Mouse (Mus musculus) stomach, embryonic 16.5 days (tissue): ENCODE data around the gene Rbp7. TPM values are rescaled to one million over a fixed set of nuclear protein-coding genes. Genes with fewer than 3 reads are reported as not detected.
A peak's percentile ranks its signal among the peaks of the same experiment; 100 is the strongest.
"Not testable (repeated sequence)": the region's sequence is repeated elsewhere in the genome, so short reads cannot be mapped to it uniquely, and the experiment has no call there.

Source experiments
- ATAC-seq: fragments of 200-750 bp; cut with Nextera tagmentation; 2 replicates; pipeline ENCODE4 v1.8.0; 2017; ENCODE audit warnings: moderate number of reproducible peaks, moderate TSS enrichment; ENCODE audit not compliant: insufficient read depth, low FRiP score
- H3K27ac ChIP-seq: fragments of 300-500 bp; sonication (generic); 2 replicates; pipeline ENCODE4 v1.5.1; 2014; ENCODE audit warnings: low read length
- H3K27me3 ChIP-seq: fragments of 300-500 bp; sonication (generic); 2 replicates; pipeline ENCODE4 v1.6.1; 2014; ENCODE audit warnings: low read length, control low read depth, mixed read lengths; ENCODE audit not compliant: control insufficient read depth, insufficient read depth
- H3K36me3 ChIP-seq: fragments of 300-500 bp; sonication (generic); 2 replicates; pipeline ENCODE4 v1.6.1; 2014; ENCODE audit warnings: low read length; ENCODE audit not compliant: control insufficient read depth, insufficient read depth
- H3K4me1 ChIP-seq: fragments of 300-500 bp; sonication (generic); 2 replicates; pipeline ENCODE4 v1.6.1; 2014; ENCODE audit warnings: low read length, control low read depth, mixed read lengths; ENCODE audit not compliant: control insufficient read depth, insufficient read depth
- H3K4me2 ChIP-seq: fragments of 300-500 bp; sonication (generic); 2 replicates; pipeline ENCODE4 v1.6.1; 2014; ENCODE audit warnings: low read depth, low read length, mixed read lengths
- H3K4me3 ChIP-seq: fragments of 300-500 bp; sonication (generic); replicated peaks from 2 replicates; pipeline ENCODE4 v1.5.1; 2014; ENCODE audit warnings: mild to moderate bottlenecking, low read length
- H3K9ac ChIP-seq: fragments of 300-500 bp; sonication (generic); 2 replicates; pipeline ENCODE4 v1.6.1; 2014; ENCODE audit warnings: low read length
- H3K9me3 ChIP-seq: fragments of 300-500 bp; sonication (generic); replicated peaks from 2 replicates; pipeline ENCODE4 v1.6.1; 2016; ENCODE audit warnings: low read length, control low read depth; ENCODE audit not compliant: control insufficient read depth
- WGBS: fragments of 180-500 bp; shearing (Covaris S2); extraction: QIAGEN DNeasy Blood & Tissue Kit; methylation state at CpG from one replicate; pipeline ENCODE4 v1.1.7; 2014; 5-methylcytosine and 5-hydroxymethylcytosine counted together
- polyA plus RNA-seq: library from polyadenylated mRNA; unstranded; fragments of >200 nt; fragmentation: Nextera tagmentation; extraction: Ambion mirVana; gene quantifications from 2 replicates; pipeline ENCODE4 v1.2.1, GENCODE M21; 2015

Gene Rbp7
- polyA plus RNA-seq, 1 experiment from 2014 or later, result 4.0 TPM

DNA sequence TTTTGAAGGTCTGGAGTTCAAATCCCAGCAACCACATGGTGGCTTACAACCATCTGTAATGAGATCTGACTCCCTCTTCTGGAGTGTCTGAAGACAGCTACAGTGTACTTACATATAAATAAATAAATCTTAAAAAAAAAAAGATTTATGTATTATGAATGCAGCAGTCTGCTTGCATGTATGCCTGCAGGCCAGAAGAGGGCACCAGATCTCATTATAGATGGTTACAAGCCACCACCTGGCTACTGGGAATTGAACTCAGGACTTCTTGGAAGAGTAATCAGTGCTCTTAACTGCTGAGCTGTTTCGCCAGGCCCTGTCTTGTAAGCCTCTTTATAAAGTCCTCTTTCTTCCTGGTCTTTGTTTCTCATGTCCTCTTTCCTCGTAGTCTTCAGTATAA is 5.7 kb upstream of the Rbp7 start:
- H3K27ac ChIP-seq, ATAC-seq, H3K9ac ChIP-seq, H3K36me3 ChIP-seq, H3K27me3 ChIP-seq, H3K4me1 ChIP-seq, H3K9me3 ChIP-seq, H3K4me2 ChIP-seq, H3K4me3 ChIP-seq: not testable (repeated sequence)
- WGBS, result 96% methylated on average over 2 of the region's 2 CpGs

DNA sequence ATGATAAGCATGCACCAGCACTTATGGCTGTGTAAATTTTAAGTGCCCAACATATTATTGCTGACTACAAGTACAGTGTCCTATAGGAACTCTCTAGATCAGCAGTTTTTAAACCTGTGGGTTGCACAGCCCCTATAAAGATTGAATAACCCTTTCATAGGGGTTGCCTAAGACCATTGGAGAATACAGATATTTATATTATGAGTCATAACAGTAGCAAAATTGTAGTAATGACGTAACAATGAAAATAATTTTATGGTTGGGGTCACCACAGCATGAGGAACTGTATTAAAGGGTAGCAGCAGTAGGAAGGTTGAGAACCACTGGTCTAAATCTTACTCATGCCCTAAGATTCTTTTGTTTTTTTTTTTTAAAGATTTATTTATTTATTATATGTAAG is 4.6 kb upstream of the Rbp7 start:
- H3K36me3 ChIP-seq, result no peaks in the 10 kb centered on the region
- no peak overlapping the region for H3K4me3 ChIP-seq
- whole genome bisulfite sequencing, result 70% methylated on average over 1 of the region's 1 CpGs
- H3K27me3 ChIP-seq, result no peaks in the 10 kb centered on the region
- H3K9ac ChIP-seq, result no peak overlapping the region
- no peaks in the 10 kb centered on the region for H3K9me3 ChIP-seq
- ATAC-seq, result no peak
- no peak overlapping the region for H3K4me2 ChIP-seq
- no peak overlapping the region for H3K27ac ChIP-seq
- H3K4me1 ChIP-seq, result no peaks in the 10 kb centered on the region; the same call in 1 of the 2 replicates

DNA sequence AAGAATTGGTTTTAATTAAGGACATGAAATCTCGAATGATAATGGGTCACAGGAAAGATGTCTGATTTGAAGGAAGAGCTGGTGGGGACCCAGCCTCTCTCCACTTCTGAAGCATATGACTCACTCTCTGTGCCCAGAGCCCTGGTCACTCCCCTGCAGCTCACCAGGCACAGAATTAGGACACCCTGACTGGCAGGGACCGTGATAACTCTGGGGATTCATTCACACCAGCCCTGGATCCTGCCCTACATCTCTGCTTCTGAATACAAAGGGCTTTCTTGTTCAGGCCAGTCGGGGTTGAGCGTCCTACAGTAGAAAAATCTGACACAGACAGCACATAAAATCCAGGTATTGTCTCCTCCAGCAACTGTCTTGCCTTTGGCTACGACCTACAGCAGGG is 3.7 kb upstream of the Rbp7 start:
- no peak for ATAC-seq
- Histone ChIP-seq H3K4me1 (no peaks in the 10 kb centered on the region; the same call in 1 of the 2 replicates), H3K9me3 (no peaks in the 10 kb centered on the region), H3K27me3 (no peaks in the 10 kb centered on the region), H3K36me3 (no peaks in the 10 kb centered on the region), H3K9ac (no peak overlapping the region), H3K4me3 (no peak overlapping the region), H3K27ac (no peak overlapping the region), H3K4me2 (no peak overlapping the region)
- 56% methylated on average over 5 of the region's 5 CpGs for WGBS

DNA sequence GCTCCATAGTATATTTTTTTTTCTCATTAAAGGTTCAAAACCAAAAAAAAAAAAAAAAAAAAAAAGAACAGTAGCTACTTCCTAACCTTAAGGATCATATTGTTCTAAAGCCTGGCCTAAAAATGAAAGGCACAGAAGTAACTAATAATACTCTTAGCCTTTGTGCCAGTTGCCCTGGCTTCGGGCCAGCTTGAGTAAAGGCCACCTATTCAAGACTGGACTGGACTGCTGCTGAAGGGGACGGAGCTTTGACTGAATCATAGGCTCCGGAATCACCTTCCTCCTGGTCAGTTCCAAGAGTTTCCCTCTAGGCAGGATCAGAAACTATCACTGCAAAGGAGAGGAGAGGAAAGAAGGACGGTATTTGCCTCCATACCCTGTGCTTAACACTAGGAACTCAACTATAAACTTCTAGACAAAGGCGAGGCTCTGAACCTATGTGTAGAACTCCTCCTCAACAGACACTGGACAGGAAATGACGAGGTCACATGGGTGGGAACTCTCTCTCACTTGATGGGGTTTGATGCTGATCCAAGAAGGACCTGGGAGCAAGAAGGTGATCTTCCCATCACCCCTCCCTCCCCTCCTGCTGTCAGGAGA is 3.2 kb upstream of the Rbp7 start:
- ATAC-seq, result no peak
- WGBS, result 71% methylated on average over 6 of the region's 6 CpGs
- no peaks in the 10 kb centered on the region; the same call in 1 of the 2 replicates for H3K4me1 ChIP-seq
- H3K9me3 ChIP-seq, result no peaks in the 10 kb centered on the region
- no peak overlapping the region for H3K27ac ChIP-seq
- H3K4me3 ChIP-seq, result no peak overlapping the region
- H3K27me3 ChIP-seq, result no peaks in the 10 kb centered on the region
- no peaks in the 10 kb centered on the region for H3K36me3 ChIP-seq
- no peak overlapping the region for H3K4me2 ChIP-seq
- no peak overlapping the region for H3K9ac ChIP-seq

DNA sequence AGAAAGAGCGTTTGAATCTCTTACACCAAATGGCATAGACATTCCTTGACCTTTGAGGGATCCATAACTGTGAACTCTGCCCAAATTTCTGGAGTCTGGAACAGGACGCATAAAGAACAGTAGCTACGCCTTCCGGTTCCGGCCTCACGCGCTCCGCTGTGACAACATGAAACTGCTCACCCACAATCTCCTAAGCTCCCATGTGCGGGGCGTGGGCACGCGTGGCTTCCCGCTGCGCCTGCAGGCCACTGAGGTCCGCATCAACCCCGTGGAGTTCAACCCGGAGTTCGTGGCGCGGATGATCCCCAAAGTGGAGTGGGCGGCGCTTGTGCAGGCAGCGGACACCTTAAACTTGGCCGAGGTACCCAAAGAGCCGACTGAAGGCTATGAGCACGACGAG is 2.4 kb upstream of the Rbp7 start:
- H3K27me3 ChIP-seq, H3K9ac ChIP-seq, H3K4me3 ChIP-seq, H3K9me3 ChIP-seq, H3K4me2 ChIP-seq, H3K36me3 ChIP-seq, H3K27ac ChIP-seq, H3K4me1 ChIP-seq: not testable (repeated sequence)
- 0 out of 2 replicates have a peak, but pooled peaks have one; percentile 33 for ATAC-seq
- WGBS, result 84% methylated on average over 27 of the region's 27 CpGs

DNA sequence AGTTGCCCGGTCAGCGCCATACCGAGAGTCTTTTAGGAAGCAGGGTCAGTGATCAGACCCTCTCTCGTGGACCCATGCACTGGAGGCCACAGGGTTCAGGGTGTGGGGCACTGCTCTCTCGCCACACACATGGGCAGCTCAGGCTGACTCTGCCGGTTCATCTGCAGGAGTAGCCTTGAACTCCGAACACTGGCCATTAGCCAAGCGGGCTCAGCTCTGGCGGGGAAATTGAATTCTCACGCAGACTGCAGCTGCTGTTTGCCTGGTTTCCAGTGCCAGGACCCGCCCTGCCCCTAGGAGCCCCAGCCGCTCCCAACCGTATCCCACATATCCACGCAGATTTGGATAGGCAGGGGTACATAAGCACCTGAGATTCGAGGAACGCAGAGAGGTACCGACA is 515 bp downstream of the Rbp7 start:
- 71% methylated on average over 17 of the region's 17 CpGs for WGBS
- Histone ChIP-seq H3K27me3 (no peaks in the 10 kb centered on the region), H3K4me2 (no peak overlapping the region), H3K4me1 (no peaks in the 10 kb centered on the region; the same call in 1 of the 2 replicates), H3K9me3 (no peaks in the 10 kb centered on the region), H3K4me3 (no peak overlapping the region), H3K27ac (no peak overlapping the region), H3K9ac (no peak overlapping the region), H3K36me3 (no peaks in the 10 kb centered on the region)
- no peak for ATAC-seq

DNA sequence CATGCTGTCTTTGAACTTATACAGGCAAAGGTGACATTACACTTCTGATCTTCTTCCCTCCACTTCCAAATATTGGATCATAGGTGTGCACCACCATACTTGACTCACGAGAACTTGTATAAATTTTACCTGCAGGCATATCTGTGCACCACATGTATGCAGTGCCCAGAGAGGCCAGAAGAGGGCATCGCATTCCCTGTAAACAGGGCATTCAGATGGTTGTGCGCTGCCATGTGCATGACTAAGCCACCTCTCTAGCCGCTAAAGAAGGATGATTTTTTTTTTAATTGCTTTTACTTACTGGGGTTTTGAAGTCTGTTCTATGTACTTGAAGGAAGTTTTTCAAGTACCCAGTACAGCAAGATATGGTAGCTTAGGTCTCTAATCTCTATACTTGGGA is 1.1 kb downstream of the Rbp7 start:
- no peak overlapping the region for H3K27ac ChIP-seq
- no peaks in the 10 kb centered on the region; the same call in 1 of the 2 replicates for H3K4me1 ChIP-seq
- WGBS, result 78% methylated on average over 4 of the region's 4 CpGs
- H3K9ac ChIP-seq, result no peak overlapping the region
- H3K36me3 ChIP-seq, result no peaks in the 10 kb centered on the region
- H3K27me3 ChIP-seq, result no peaks in the 10 kb centered on the region
- ATAC-seq, result no peak
- no peaks in the 10 kb centered on the region for H3K9me3 ChIP-seq
- H3K4me3 ChIP-seq, result no peak overlapping the region
- H3K4me2 ChIP-seq, result no peak overlapping the region

DNA sequence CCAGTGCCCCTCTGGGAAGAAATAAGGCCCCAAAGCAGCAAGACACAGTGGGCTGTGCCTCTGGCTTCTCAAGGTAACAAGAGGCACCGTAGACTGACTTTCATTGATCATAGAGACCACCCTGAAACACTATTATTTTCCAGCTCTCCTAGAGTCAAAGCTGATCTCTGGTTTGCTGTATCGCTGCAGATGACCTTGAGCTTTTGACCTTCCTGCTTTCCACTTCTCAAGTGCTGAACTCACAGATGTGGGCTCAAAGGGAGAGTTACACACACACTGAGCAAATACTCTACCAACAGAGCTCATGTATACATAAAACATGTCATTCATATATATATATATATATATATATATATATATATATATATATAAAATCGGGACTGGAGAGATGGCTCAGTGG is 4.1 kb downstream of the Rbp7 start:
- Histone ChIP-seq H3K4me3 (no peak overlapping the region), H3K36me3 (no peaks in the 10 kb centered on the region), H3K27ac (no peak overlapping the region), H3K4me2 (no peak overlapping the region), H3K4me1 (peaks cover 4% of the 10 kb centered on the region), H3K27me3 (no peaks in the 10 kb centered on the region), H3K9me3 (no peaks in the 10 kb centered on the region), H3K9ac (no peak overlapping the region)
- no peak for ATAC-seq
- 78% methylated on average over 3 of the region's 3 CpGs for WGBS

DNA sequence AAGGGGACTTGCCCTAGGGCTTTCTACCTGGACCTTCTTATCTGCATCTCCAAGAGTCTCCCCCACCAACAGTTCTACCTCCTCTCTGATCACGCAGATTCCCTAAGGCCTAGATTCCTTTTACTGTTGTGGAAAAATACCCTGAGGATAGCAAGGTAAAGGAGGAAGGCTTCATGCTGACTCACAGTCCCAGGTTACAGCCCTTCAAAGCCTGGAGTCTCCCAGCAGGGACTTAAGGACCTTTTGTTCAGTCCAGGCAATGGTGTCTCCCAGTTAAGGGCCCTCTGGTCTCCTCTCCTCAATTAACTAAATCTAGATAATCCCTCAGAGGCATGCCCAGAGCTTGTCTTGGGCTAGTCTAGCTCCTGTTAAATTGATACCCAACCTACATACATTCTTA is 8.5 kb downstream of the Rbp7 start:
- Histone ChIP-seq H3K4me1 (peaks cover 6% of the 10 kb centered on the region; the same call in 1 of the 2 replicates), H3K27me3 (no peaks in the 10 kb centered on the region), H3K27ac (peak overlapping the region; percentile 86), H3K9me3 (no peaks in the 10 kb centered on the region), H3K9ac (no peak overlapping the region), H3K36me3 (no peaks in the 10 kb centered on the region), H3K4me2 (no peak overlapping the region), H3K4me3 (no peak overlapping the region)
- ATAC-seq, result no peak
- 41% methylated on average over 1 of the region's 1 CpGs for WGBS
